Mouse (Mus musculus) left cerebral cortex, adult 8-10 months (tissue): ENCODE data around the gene Cntn5. TPM values are rescaled to one million over a fixed set of nuclear protein-coding genes. Genes with fewer than 3 reads are reported as not detected.
"Not testable (repeated sequence)": the region's sequence is repeated elsewhere in the genome, so short reads cannot be mapped to it uniquely, and the experiment has no call there.

Source experiments
- DNase-seq, 2 experiments: peaks; one replicate each; pipeline ENCODE4 v3.0.0; 2022; ENCODE audit warnings: low spot score in 2 of 2
- total RNA-seq, 4 experiments: library from RNA; stranded (reverse); gene quantifications; 2 replicates each; pipeline ENCODE4 v1.2.4; 2022

Gene Cntn5
- total RNA-seq, 4 experiments from 2014 or later, result 19.5 to 25.7 (median 24.1) TPM

DNA sequence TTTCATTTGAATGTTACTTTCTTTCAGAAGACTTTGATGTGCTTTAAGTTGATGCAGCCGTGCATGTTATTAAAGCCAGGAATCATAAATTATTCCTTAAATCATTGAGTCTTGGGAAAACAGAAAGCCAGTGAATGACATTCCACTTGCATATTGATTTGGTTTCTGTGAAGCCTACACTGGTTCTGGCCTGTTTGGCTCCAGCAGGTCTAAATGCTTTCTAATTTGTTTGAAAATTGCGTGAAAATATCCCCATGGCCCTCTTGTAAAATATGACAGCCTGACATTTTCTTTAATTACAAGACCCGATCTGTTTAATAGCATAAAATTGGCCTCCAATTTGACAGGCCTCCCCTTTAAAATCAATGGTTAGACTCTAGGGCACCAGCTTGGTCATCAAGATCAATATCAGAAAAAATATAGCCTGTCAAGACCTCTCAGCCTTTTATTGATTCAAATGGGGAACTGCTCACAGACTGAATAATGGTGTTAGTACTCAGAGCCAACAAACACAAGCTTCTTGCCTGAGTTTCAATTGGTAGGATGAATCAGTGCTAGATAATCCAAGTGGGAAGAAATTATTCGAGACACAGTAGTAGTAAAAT is 247.3 kb downstream of the Cntn5 start:
- no peak for DNase-seq

DNA sequence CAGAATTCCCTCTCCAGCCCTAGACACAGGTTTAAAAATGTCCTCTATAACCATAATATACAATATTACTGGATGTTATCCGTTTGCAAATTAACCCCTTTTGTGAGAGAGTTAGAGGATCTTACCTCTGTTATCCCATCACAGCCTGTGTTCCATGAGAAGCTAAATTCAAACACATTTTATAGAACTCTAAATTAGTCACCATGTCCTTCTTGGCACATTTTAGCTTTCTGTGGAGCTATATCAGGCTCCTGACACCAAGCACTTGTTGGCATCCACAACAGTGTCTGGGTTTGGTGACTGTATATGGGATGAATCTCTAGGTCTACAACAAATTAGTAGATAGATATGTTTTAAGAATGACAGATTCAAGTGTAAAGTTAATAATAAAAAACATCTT is 253.9 kb downstream of the Cntn5 start:
- no peak for DNase-seq

DNA sequence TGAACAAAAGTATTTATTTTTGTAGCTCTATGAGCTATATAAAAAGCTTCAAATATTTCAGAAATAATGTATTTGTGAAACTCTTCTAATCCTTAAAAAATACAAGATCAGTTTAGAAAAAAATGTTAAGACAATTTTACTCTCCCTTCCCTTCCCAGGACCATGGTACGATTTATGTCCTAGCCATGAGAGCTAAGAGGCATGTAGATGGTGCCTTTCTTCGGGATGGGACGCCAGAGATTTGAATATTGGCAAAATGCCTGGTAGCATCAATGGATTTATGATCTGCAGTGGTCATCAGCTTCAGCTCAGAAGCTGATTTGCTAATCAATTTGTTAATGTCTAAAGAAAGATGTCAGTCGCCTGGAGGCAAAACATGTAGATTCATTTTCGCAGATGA is 258.6 kb downstream of the Cntn5 start:
- DNase-seq, result no peak

DNA sequence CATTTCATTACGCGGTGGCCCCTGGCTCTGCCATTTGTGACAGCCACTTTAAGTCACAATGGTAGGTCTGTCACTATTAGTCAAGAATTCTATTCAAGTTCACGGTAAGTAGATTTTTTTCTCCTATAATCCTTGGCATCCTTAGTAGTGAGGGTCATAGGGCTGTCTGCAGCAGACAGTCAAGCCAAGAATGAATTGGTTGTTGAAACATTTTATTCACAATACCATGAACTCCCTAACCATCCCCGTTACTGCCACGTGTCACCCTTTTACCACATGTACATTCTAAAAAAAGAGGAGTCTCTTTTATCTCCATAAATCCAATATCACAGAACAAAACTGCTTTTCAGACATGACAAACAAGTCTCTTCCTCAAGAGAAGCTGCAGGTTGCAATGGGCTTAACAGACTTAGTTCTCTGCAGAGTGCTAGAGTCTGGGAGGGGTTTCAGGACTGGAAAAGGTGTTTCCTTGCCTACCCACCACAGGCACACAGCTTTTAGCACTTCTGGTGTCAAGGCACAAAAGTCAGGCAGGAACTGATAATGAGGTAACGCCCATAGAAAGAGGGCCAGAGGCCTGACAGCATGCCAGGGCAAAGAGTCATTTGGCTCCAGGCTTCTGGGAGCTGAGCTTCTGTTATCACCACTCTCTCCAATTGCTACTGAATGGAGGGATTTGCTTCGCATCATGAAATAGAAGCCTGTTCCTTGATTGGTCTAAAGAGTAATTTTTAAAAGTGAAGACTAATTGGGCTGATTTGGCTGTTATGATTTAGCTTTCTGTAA is 259.3 kb downstream of the Cntn5 start:
- no peak for DNase-seq

DNA sequence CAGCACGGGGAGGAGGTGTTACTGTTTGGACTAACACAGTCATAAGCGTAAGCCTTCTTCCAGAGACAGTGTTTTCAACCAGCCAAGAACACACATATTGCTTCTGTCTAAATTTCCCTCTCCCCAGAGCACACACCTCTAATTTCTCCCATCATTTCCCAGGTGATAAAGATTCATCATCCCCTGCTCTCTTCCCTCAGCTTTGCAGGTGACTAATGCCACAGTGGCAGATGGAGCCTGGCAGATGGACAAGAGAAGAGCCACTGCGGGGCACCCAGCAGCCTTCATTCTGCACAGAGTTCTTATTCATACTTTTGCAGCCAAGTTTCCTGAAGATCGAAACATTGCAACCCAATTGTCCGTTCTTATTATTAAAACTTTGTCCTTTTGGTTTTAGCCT is 286.5 kb downstream of the Cntn5 start:
- no peak for DNase-seq

DNA sequence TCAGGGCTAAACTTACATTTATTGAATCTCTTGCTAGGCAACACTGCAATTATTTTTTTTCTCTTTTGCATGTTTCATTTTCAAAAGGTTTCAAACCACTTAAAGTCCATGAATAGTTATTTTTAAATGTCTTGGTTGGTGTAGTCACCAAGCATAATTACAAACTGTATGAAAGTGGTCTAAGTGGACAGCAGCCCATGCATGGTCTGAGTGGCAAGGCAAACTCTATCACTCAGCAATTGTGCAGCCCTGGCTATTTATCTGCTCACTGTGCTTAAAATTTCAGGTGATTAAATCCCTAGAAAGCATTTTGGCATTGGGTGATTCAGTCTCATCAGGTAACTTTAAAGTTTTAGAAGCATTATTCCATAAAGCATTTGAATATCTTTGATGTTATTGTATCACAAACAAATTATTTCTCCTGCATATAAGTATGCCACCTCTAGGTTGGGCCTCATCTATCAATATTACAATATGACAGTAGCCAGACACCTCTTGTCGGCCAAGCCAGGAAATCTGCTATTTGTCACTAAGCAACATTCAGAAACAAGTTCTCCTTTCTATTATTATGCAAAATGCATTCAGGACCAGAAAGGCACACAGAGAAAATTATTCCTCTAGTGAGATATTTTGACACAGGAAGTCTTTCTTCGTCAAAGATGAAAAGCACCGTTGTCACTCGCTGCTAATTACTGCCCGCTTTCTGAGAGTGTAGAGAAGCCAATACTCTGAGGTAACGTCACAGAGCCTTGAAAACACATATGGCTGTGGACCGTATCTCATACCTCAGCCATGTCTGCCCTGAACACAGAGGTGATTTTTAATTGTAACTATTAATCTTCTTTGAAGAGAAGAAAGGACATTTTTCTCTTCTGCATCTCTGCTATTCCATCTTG is 329.0 kb downstream of the Cntn5 start:
- DNase-seq, result no peak

DNA sequence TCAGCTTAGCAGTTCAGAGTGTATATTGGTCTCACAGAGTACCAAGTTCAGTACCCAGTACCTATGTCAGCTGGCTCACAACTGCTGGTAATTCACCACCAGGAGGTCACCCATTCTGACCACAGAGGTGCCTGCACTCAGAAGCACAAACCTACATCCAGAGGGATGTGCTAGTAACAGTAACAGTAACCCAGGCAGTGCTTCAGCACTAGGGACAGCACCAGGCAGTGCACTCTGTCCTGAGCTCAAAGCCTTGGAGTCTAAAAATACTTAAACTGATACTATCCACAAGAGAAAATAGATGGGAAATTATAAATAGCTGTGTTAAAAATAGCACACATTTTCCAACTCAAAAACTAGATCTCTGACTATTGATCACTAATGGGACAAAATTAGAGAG is 334.7 kb downstream of the Cntn5 start:
- no peak for DNase-seq

DNA sequence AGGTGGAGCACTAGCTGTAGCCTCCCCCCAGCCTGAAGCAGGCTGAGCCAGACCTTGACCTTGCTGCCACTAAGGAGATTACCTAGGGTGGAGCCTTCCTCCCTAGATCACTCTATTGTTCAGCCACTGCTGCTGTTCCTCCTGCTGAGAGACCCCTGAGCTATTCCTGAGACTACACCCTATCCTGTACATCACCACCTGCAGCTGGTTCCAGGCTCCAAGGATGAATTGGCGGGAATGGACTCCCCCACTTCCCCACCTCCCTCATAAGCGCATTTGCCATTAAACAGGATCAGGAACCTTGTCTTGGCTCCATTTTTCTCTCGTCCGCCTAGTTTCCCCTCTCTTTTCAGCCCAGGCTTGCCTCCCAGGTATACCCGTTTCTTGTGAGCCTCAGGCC is 363.7 kb downstream of the Cntn5 start:
- DNase-seq, result not testable (repeated sequence)

DNA sequence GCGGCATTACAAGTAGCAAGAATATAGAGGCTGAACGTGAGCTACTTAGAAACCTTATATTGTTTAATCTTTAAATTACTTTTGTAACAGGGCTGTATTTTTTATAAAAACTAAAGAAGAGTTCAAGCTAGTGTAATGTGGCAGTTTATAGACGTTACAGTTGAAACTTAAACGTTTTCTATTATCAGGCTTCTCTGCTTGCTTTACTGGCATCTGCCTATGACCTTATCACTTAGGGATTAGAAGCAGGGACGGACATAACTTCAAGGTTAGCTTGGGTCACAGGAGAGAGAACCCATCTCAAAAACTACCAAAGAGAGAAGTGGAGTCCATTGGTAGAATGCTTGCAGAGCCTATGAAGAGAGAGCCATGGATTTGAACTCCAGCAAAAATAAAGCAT is 372.3 kb downstream of the Cntn5 start:
- no peak for DNase-seq

DNA sequence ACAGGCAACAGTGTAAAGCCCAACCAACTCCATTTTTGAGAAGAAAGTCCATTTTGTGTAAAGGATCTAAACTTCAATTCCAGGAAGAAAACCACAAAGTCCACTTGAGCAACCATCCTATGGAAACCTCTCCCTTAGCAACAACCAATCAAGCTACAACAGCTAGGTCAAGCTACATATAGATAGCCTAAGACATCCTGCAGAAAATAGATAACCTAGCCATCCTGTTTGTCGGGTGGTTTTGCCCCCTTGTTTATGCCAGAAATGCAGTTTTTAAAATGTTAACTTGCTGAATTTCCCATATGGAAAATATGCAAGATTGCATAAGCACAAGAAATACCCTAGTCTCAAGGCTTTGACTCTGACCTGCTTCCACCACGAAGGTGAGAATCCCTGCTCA is 373.5 kb downstream of the Cntn5 start:
- DNase-seq, result no peak

DNA sequence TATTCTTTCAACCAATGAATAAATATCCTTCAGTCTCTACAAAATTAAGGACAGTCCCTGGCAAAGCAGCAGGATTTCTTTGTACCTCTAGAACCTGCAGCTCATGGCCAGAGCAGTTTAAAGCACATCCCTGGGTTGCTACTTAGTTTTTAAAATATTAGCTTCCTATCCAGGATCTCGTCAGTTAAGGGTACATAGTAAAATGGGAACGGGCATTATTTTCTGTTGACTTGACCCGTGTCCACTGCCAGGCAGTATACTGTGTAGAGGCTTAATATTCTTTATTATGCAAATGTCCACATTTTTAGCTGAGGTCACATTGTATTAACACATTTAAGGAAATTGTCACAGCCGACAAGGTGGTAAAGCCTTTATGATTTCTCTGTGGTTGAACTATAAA is 375.0 kb downstream of the Cntn5 start:
- no peak for DNase-seq

- DNase-seq, result no peak
These were observed 375.5 kb downstream of the Cntn5 start for GRCm38 (mm10) chr9:10529113-10529512.

DNA sequence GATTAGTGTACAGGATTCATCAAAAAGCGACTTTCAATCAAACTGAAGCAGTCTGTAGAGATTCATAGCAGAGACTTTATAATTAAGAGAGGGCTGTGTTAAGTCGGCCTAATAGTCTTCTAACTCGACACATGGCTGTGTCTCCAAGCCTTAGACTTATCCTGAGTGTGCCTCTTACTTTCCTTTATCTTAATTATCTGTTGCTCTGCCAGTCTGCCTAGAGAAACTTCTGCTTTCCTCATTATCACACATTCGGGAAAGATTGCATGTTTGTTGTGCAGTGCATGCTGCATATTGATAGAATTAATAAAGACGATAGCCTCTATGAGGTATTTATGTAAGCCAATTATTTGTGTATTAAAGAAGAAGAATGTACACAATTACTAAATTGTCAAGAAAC is 375.9 kb downstream of the Cntn5 start:
- no peak for DNase-seq

- DNase-seq, result no peak
These were observed 378.5 kb downstream of the Cntn5 start for GRCm38 (mm10) chr9:10525915-10526667.

DNA sequence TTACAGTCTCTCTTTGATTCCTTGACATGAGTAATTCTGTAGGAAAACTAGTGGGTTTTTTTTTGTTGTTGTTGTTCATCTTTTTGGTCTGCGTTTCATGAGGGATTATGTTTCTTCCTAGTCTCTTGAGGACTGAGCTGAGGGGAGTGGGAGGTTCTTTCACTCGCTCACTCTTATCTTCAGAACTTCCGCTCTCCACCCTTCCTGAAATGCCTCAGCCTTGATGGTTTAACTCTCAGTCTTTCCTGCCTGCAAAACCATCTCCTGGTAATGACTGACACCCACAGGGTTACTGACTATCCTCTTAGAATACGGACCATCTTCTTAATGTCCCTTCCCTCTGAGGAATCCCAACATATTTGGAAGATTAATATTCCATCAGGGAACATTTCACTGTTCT is 382.0 kb downstream of the Cntn5 start:
- no peak for DNase-seq

GRCm38 (mm10) chr9:10521054-10521453 is 383.5 kb downstream of the Cntn5 start:
- no peak for DNase-seq

- DNase-seq, result no peak
These were observed 412.3 kb downstream of the Cntn5 start for GRCm38 (mm10) chr9:10492243-10492642.

GRCm38 (mm10) chr9:10471484-10472125 is 433.0 kb downstream of the Cntn5 start:
- DNase-seq, result no peak

DNA sequence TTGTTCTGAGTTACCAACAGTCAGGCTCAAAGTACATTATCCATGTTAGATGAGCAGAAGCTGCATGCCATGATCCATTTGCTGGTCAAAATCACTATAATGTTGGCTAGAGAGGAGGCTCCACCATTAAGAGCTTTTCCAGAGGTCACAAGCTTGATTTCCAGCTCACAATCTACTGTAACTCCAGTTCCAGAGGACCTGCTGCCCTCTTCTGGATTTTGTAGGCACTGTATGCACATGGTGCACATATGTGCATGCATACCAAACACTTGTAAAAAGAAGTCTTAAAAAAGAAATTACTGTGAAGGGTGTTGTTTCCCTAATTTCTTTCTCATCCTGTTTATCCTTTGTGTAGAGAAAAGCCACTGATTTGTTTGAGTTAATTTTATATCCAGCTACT is 439.8 kb downstream of the Cntn5 start:
- no peak for DNase-seq

GRCm38 (mm10) chr9:10457900-10458299 is 446.7 kb downstream of the Cntn5 start:
- no peak for DNase-seq

- no peak for DNase-seq
These were observed 455.5 kb downstream of the Cntn5 start for GRCm38 (mm10) chr9:10448987-10449563.
